Mouse (Mus musculus) bone marrow, adult 2 months (tissue): ENCODE data around the gene Fcgrt.

ENCODE experiments used
- CTCF ChIP-seq: fragments of 200-500 bp; IDR thresholded peaks from 2 replicates; pipeline ENCODE4 v1.5.1; 2011; ENCODE audit warnings: low read length, control low read depth; ENCODE audit not compliant: control insufficient read depth, insufficient read depth
- POLR2A ChIP-seq: fragments of 200-500 bp; IDR thresholded peaks from 2 replicates; pipeline ENCODE4 v1.6.1; 2011; ENCODE audit warnings: low read depth, mild to moderate bottlenecking, control low read depth, low read length, borderline replicate concordance; ENCODE audit not compliant: control insufficient read depth

- TF ChIP-seq CTCF (no peak), POLR2A (no peak)
Observed at GRCm38 (mm10) chr7:45129318-45129717, 25.7 kb upstream of the Fcgrt start.
